Mouse (Mus musculus) kidney, embryonic 15.5 days (tissue): ENCODE results near the gene Mis12. TPM values are rescaled to one million over a fixed set of nuclear protein-coding genes. Genes with fewer than 3 reads are reported as not detected.

ENCODE experiments used
- ATAC-seq: fragments of 200-750 bp; cut with Nextera tagmentation; replicated peaks from 2 replicates; pipeline ENCODE4 v1.8.0; 2017; ENCODE audit warnings: moderate TSS enrichment; ENCODE audit not compliant: low FRiP score
- H3K27ac ChIP-seq: fragments of 300-500 bp; sonication (generic); 2 replicates; pipeline ENCODE4 v1.5.1; 2015; ENCODE audit warnings: mild to moderate bottlenecking, inconsistent platforms
- H3K27me3 ChIP-seq: fragments of 300-500 bp; sonication (generic); 2 replicates; pipeline ENCODE4 v1.6.1; 2015; ENCODE audit warnings: inconsistent platforms
- H3K36me3 ChIP-seq: fragments of 300-500 bp; sonication (generic); 2 replicates; pipeline ENCODE4 v1.6.1; 2015; ENCODE audit warnings: inconsistent platforms
- H3K4me1 ChIP-seq: fragments of 300-500 bp; sonication (generic); 2 replicates; pipeline ENCODE4 v1.6.1; 2015; ENCODE audit warnings: inconsistent platforms
- H3K4me2 ChIP-seq: fragments of 300-500 bp; sonication (generic); 2 replicates; pipeline ENCODE4 v1.6.1; 2015; ENCODE audit warnings: moderate library complexity, mild to moderate bottlenecking, inconsistent platforms
- H3K4me3 ChIP-seq: fragments of 300-500 bp; sonication (generic); replicated peaks from 2 replicates; pipeline ENCODE4 v1.5.1; 2015; ENCODE audit warnings: mild to moderate bottlenecking, inconsistent platforms
- H3K9ac ChIP-seq: fragments of 300-500 bp; sonication (generic); 2 replicates; pipeline ENCODE4 v1.6.1; 2015; ENCODE audit warnings: mild to moderate bottlenecking, inconsistent platforms
- H3K9me3 ChIP-seq: fragments of 300-500 bp; sonication (generic); replicated peaks from 2 replicates; pipeline ENCODE4 v1.6.1; 2016; ENCODE audit warnings: inconsistent platforms
- WGBS: fragments of 180-500 bp; shearing (Covaris S2); methylation state at CpG from one replicate; pipeline ENCODE4 v1.1.7; 2015; ENCODE audit warnings: mixed read lengths; 5-methylcytosine and 5-hydroxymethylcytosine counted together
- polyA plus RNA-seq: library from polyadenylated mRNA; unstranded; fragments of >200 nt; fragmentation: Nextera tagmentation; extraction: Ambion mirVana; gene quantifications from 2 replicates; pipeline ENCODE4 v1.2.1, GENCODE M21; 2015

Gene Mis12
- polyA plus RNA-seq = 41.1 and 43.8 TPM in 2 replicates

- Histone ChIP-seq H3K27me3 (no peaks in the 10 kb centered on the region), H3K4me3 (peak within 1 kb of the TSS; percentile 96), H3K4me1 (peaks cover 35% of the 10 kb centered on the region), H3K4me2 (peak within 1 kb of the TSS; percentile 70), H3K9ac (peak within 1 kb of the TSS; percentile 91), H3K36me3 (peaks cover 28% of the 10 kb centered on the region), H3K9me3 (no peaks in the 10 kb centered on the region), H3K27ac (peak within 1 kb of the TSS; percentile 97)
- ATAC-seq = peak; percentile 100
- WGBS = under 1% methylated on average over 71 of the region's 71 CpGs
Measured at GRCm38 (mm10) chr11:71019201-71020068, at the start of gene Mis12, which contains the start of gene Derl2. Mis12 (plus strand) TSS chr11:71019611. Derl2 (minus strand) TSS chr11:71019841.

- no peaks in the 10 kb centered on the region for H3K27me3 ChIP-seq
- H3K4me2 ChIP-seq = peak within 1 kb of the TSS; percentile 79
- peaks cover 13% of the 10 kb centered on the region for H3K4me1 ChIP-seq
- H3K27ac ChIP-seq = peak within 1 kb of the TSS; percentile 91
- under 1% methylated on average over 43 of the region's 43 CpGs for WGBS
- peak; percentile 99 for ATAC-seq
- peaks cover 49% of the 10 kb centered on the region for H3K36me3 ChIP-seq
- H3K4me3 ChIP-seq = peak within 1 kb of the TSS; percentile 69
- peak within 1 kb of the TSS; percentile 81 for H3K9ac ChIP-seq
- H3K9me3 ChIP-seq = no peaks in the 10 kb centered on the region
Measured at GRCm38 (mm10) chr11:70969821-70970559, 49.4 kb upstream of the Mis12 start, which contains the start of the genes Nup88 and Rpain. Nup88 (minus strand) TSS chr11:70969973. Rpain (plus strand) TSS chr11:70970213.

GRCm38 (mm10) chr11:70970560-70971540, 48.6 kb upstream of the Mis12 start:
- peak overlapping the region; percentile 79 for H3K4me2 ChIP-seq
- 17% methylated on average over 24 of the region's 24 CpGs for whole genome bisulfite sequencing
- H3K27ac ChIP-seq = peak overlapping the region; percentile 91
- peaks cover 47% of the 10 kb centered on the region for H3K36me3 ChIP-seq
- peaks cover 13% of the 10 kb centered on the region for H3K4me1 ChIP-seq
- ATAC-seq = peak; percentile 34
- H3K4me3 ChIP-seq = peak overlapping the region; percentile 69
- no peaks in the 10 kb centered on the region for H3K9me3 ChIP-seq
- H3K27me3 ChIP-seq = no peaks in the 10 kb centered on the region
- peak overlapping the region; percentile 61 for H3K9ac ChIP-seq

- no peak for ATAC-seq
- Histone ChIP-seq H3K27me3 (no peaks in the 10 kb centered on the region), H3K4me1 (peaks cover 13% of the 10 kb centered on the region), H3K9me3 (no peaks in the 10 kb centered on the region), H3K27ac (no peak overlapping the region), H3K4me2 (no peak overlapping the region), H3K4me3 (no peak overlapping the region), H3K36me3 (peaks cover 56% of the 10 kb centered on the region), H3K9ac (no peak overlapping the region)
- 60% methylated on average over 1 of the region's 1 CpGs for WGBS
Measured at GRCm38 (mm10) chr11:70972586-70972985, 46.8 kb upstream of the Mis12 start.

DNA sequence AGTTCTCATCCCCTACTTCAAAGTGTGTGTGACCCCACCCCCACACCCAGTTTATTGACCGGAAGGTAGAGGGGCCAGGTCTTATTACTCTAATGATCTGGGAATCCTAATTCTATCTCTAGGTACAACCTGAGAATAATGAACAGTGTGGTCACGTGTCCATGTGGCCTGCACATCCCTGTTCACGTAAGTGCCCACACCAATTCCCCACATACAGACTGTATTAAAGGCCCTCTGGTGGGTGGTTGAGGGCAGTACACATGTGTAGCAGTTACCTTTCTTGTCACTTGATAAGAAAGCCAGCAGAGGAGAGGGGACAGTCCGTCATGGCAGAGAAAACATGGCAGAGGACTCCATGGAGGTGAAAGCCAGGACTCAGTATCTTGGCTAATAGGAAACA, 45.5 kb upstream of the Mis12 start:
- no peak overlapping the region for H3K4me3 ChIP-seq
- H3K27ac ChIP-seq = no peak overlapping the region
- H3K9ac ChIP-seq = no peak overlapping the region
- H3K4me2 ChIP-seq = no peak overlapping the region
- no peak for ATAC-seq
- 73% methylated on average over 4 of the region's 4 CpGs for WGBS
- no peaks in the 10 kb centered on the region for H3K9me3 ChIP-seq
- peaks cover 70% of the 10 kb centered on the region for H3K36me3 ChIP-seq
- no peaks in the 10 kb centered on the region for H3K27me3 ChIP-seq
- H3K4me1 ChIP-seq = 0 out of 2 replicates have a peak, but pooled peaks cover 5% of the 10 kb centered on the region

DNA sequence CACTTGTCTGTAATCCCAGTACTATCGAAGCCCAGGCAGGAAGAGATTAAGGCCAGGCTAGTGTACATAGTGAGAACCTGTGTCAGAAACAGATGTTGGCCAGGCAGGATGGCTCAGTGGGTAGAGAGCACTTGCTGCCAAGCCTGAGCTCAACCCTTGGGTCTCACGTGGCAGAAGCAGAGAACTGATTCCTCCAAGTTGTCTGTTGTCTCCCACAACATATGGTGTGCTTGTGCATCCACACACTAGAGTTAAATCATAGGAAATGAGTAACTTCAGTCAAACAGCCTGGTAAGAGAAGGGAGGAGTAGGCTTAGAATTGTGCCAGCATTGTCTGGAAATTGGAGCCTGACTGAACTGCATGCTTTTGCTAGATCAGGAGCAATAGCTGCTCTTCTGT, 44.2 kb upstream of the Mis12 start:
- ATAC-seq = no peak
- no peaks in the 10 kb centered on the region for H3K9me3 ChIP-seq
- H3K4me3 ChIP-seq = no peak overlapping the region
- no peak overlapping the region for H3K4me2 ChIP-seq
- H3K4me1 ChIP-seq = 0 out of 2 replicates have a peak, but pooled peaks cover 5% of the 10 kb centered on the region
- no peak overlapping the region for H3K27ac ChIP-seq
- H3K9ac ChIP-seq = no peak overlapping the region
- H3K27me3 ChIP-seq = no peaks in the 10 kb centered on the region
- H3K36me3 ChIP-seq = peaks cover 82% of the 10 kb centered on the region
- WGBS = 74% methylated on average over 2 of the region's 2 CpGs

DNA sequence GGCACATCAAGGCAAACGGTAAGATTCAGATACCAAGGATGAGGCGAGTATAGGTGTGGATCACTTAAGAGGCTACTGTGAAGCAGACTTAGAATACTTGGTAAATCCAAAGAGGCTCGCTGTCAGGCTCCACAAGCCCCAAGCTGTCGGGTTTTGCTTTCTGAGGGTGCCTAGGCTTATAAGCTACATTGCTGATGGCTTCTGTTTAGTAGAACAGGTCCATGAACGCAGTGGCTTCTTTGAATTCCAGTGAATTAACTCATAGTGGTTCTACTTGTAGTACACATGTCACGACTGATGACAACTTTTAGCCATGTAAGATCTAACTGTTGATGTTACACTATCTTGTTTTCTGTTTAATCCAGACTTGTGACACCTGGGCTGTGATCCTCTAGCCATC, 42.1 kb upstream of the Mis12 start:
- Histone ChIP-seq H3K4me3 (no peak overlapping the region), H3K4me1 (peaks cover 15% of the 10 kb centered on the region), H3K27me3 (no peaks in the 10 kb centered on the region), H3K9ac (no peak overlapping the region), H3K4me2 (no peak overlapping the region), H3K36me3 (peaks cover 86% of the 10 kb centered on the region), H3K9me3 (no peaks in the 10 kb centered on the region), H3K27ac (no peak overlapping the region)
- 92% methylated on average over 6 of the region's 6 CpGs for WGBS
- ATAC-seq = no peak

GRCm38 (mm10) chr11:70980232-70980631, 39.2 kb upstream of the Mis12 start:
- no peak overlapping the region for H3K4me3 ChIP-seq
- ATAC-seq = no peak
- H3K4me1 ChIP-seq = peaks cover 15% of the 10 kb centered on the region
- no peak overlapping the region for H3K27ac ChIP-seq
- H3K36me3 ChIP-seq = peaks cover 70% of the 10 kb centered on the region
- no peaks in the 10 kb centered on the region for H3K9me3 ChIP-seq
- 0 out of 2 replicates have a peak overlapping the region, but pooled peaks have one; percentile 10 for H3K9ac ChIP-seq
- no peaks in the 10 kb centered on the region for H3K27me3 ChIP-seq
- 86% methylated on average over 6 of the region's 6 CpGs for WGBS
- H3K4me2 ChIP-seq = no peak overlapping the region

GRCm38 (mm10) chr11:70980751-70981510, 38.5 kb upstream of the Mis12 start:
- no peaks in the 10 kb centered on the region for H3K9me3 ChIP-seq
- no peaks in the 10 kb centered on the region for H3K27me3 ChIP-seq
- 0 out of 2 replicates have a peak overlapping the region, but pooled peaks have one; percentile 10 for H3K9ac ChIP-seq
- 96% methylated on average over 14 of the region's 14 CpGs for WGBS
- ATAC-seq = no peak
- H3K36me3 ChIP-seq = peaks cover 73% of the 10 kb centered on the region
- H3K4me3 ChIP-seq = no peak overlapping the region
- no peak overlapping the region for H3K27ac ChIP-seq
- peak overlapping the region; percentile 78 for H3K4me2 ChIP-seq
- H3K4me1 ChIP-seq = peaks cover 15% of the 10 kb centered on the region

DNA sequence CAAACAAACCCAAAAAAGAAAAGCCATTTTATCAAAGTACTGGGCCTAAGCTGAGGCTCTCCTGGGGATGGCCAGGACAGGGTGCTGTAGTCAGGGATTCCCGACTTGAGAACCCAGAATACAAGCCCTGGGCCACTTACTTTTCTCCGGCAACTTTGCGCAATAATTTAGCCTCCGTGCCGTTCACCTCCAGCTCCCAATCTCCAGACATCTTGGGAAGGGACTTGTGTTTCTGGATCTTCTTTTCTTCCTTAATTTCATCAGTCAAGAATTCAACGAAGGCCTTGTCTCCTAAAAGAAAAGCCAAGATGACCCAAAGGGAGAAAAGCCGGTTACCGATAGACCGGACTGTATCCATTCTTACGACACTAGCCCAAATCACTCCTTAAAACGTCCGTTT, 37.4 kb upstream of the Mis12 start:
- H3K36me3 ChIP-seq = peaks cover 73% of the 10 kb centered on the region
- H3K4me1 ChIP-seq = peaks cover 15% of the 10 kb centered on the region
- H3K9ac ChIP-seq = peak overlapping the region; percentile 97
- no peaks in the 10 kb centered on the region for H3K9me3 ChIP-seq
- no peak overlapping the region for H3K27ac ChIP-seq
- H3K4me2 ChIP-seq = peak overlapping the region; percentile 78
- no peaks in the 10 kb centered on the region for H3K27me3 ChIP-seq
- WGBS = 7% methylated on average over 12 of the region's 12 CpGs
- peak overlapping the region; percentile 100 for H3K4me3 ChIP-seq
- ATAC-seq = no peak
